Mouse (Mus musculus): Measurements from ENCODE around the gene Ap4b1. TPM values are rescaled to one million over a fixed set of nuclear protein-coding genes. Genes with fewer than 3 reads are reported as not detected.
"Not testable (repeated sequence)": the region's sequence is repeated elsewhere in the genome, so short reads cannot be mapped to it uniquely, and the experiment has no call there.

The Ap4b1 gene
- polyA plus RNA-seq, 1 experiment from 2014 or later = 16.3 TPM

GRCm38 (mm10) chr3:103809799-103810150, 455 bp downstream of the Ap4b1 start:
- Histone ChIP-seq H3K9me3 (replicated peaks; ENCODE audit: low read length) (no peaks in the 10 kb centered on the region), H3K27me3 (ENCODE audit: insufficient read depth, low read length) (no peaks in the 10 kb centered on the region), H3K4me3 (replicated peaks; ENCODE audit: low read depth, low read length) (peak overlapping the region; percentile 86), H3K36me3 (ENCODE audit: insufficient read depth, low read length) (peaks cover 16% of the 10 kb centered on the region), H3K9ac (ENCODE audit: low read depth, low read length) (peak overlapping the region; percentile 74), H3K4me2 (ENCODE audit: low read length) (peak overlapping the region; percentile 81), H3K4me1 (replicated peaks; ENCODE audit: insufficient read depth, low read length) (0 out of 2 replicates have a peak, but pooled peaks cover 8% of the 10 kb centered on the region), H3K27ac (peak overlapping the region; percentile 93)
- ATAC-seq (replicated peaks; ENCODE audit: low FRiP score, low read depth) (peak; percentile 23; the same call in 1 of the 2 replicates), DNase-seq (ENCODE audit: low spot score) (no peak)
- no peak for TF ChIP-seq CTCF (IDR thresholded peaks at IDR 0.05; ENCODE audit: low read depth)
- WGBS = 2% methylated on average over 14 of the region's 14 CpGs

- Histone ChIP-seq H3K9me3 (replicated peaks; ENCODE audit: low read length) (no peaks in the 10 kb centered on the region), H3K27me3 (ENCODE audit: insufficient read depth, low read length) (no peaks in the 10 kb centered on the region), H3K36me3 (ENCODE audit: insufficient read depth, low read length) (peaks cover 13% of the 10 kb centered on the region; the same call in 1 of the 2 replicates), H3K4me2 (ENCODE audit: low read length) (no peak overlapping the region), H3K4me3 (replicated peaks; ENCODE audit: low read depth, low read length) (no peak overlapping the region), H3K9ac (ENCODE audit: low read depth, low read length) (no peak overlapping the region), H3K4me1 (replicated peaks; ENCODE audit: insufficient read depth, low read length) (0 out of 2 replicates have a peak, but pooled peaks cover 8% of the 10 kb centered on the region), H3K27ac (no peak overlapping the region)
- TF ChIP-seq CTCF (IDR thresholded peaks at IDR 0.05; ENCODE audit: low read depth) = no peak
- ATAC-seq (replicated peaks; ENCODE audit: low FRiP score, low read depth) = no peak
- WGBS = 90% methylated on average over 6 of the region's 6 CpGs
- no peak for DNase-seq (ENCODE audit: low spot score)
These were observed 1.6 kb downstream of the Ap4b1 start for GRCm38 (mm10) chr3:103810967-103811366.

- Histone ChIP-seq H3K36me3 (ENCODE audit: insufficient read depth, low read length) (peaks cover 4% of the 10 kb centered on the region; the same call in 1 of the 2 replicates), H3K4me3 (replicated peaks; ENCODE audit: low read depth, low read length) (no peak overlapping the region), H3K27me3 (ENCODE audit: insufficient read depth, low read length) (no peaks in the 10 kb centered on the region), H3K4me2 (ENCODE audit: low read length) (no peak overlapping the region), H3K9ac (ENCODE audit: low read depth, low read length) (no peak overlapping the region), H3K27ac (no peak overlapping the region), H3K4me1 (replicated peaks; ENCODE audit: insufficient read depth, low read length) (no peaks in the 10 kb centered on the region), H3K9me3 (replicated peaks; ENCODE audit: low read length) (no peaks in the 10 kb centered on the region)
- DNase-seq (ENCODE audit: low spot score) (no peak), ATAC-seq (replicated peaks; ENCODE audit: low FRiP score, low read depth) (no peak)
- peak; percentile 45 for TF ChIP-seq CTCF (IDR thresholded peaks at IDR 0.05; ENCODE audit: low read depth)
These were observed 18.2 kb downstream of the Ap4b1 start for GRCm38 (mm10) chr3:103827548-103827947.

- WGBS = 76% methylated on average over 3 of the region's 3 CpGs
- ATAC-seq (replicated peaks; ENCODE audit: low FRiP score, low read depth) = no peak
- no peak for TF ChIP-seq CTCF (IDR thresholded peaks at IDR 0.05; ENCODE audit: low read depth)
These were observed 19.7 kb downstream of the Ap4b1 start for GRCm38 (mm10) chr3:103829036-103829435.

GRCm38 (mm10) chr3:103830681-103831080, 21.4 kb downstream of the Ap4b1 start:
- H3K27me3 ChIP-seq (ENCODE audit: insufficient read depth, low read length); H3K9me3 ChIP-seq (replicated peaks; ENCODE audit: low read length); H3K9ac ChIP-seq (ENCODE audit: low read depth, low read length); H3K4me3 ChIP-seq (replicated peaks; ENCODE audit: low read depth, low read length); ATAC-seq (replicated peaks; ENCODE audit: low FRiP score, low read depth); H3K4me2 ChIP-seq (ENCODE audit: low read length); H3K4me1 ChIP-seq (replicated peaks; ENCODE audit: insufficient read depth, low read length); H3K27ac ChIP-seq; H3K36me3 ChIP-seq (ENCODE audit: insufficient read depth, low read length): not testable (repeated sequence)
- DNase-seq (ENCODE audit: low spot score) = peak; percentile 34
- WGBS = 72% methylated on average over 1 of the region's 1 CpGs
- TF ChIP-seq CTCF (IDR thresholded peaks at IDR 0.05; ENCODE audit: low read depth) = peak; percentile 53

More at GRCm38 (mm10) chr3:103829036-103829435, 19.7 kb downstream of the Ap4b1 start:
- Histone ChIP-seq H3K4me1 (replicated peaks; ENCODE audit: insufficient read depth, low read length) (no peaks in the 10 kb centered on the region), H3K36me3 (ENCODE audit: insufficient read depth, low read length) (no peaks in the 10 kb centered on the region), H3K4me2 (ENCODE audit: low read length) (no peak overlapping the region), H3K27me3 (ENCODE audit: insufficient read depth, low read length) (no peaks in the 10 kb centered on the region), H3K9ac (ENCODE audit: low read depth, low read length) (no peak overlapping the region), H3K27ac (no peak overlapping the region), H3K9me3 (replicated peaks; ENCODE audit: low read length) (no peaks in the 10 kb centered on the region), H3K4me3 (replicated peaks; ENCODE audit: low read depth, low read length) (no peak overlapping the region)
- DNase-seq (ENCODE audit: low spot score) = no peak

- Histone ChIP-seq H3K4me1 (replicated peaks; ENCODE audit: insufficient read depth, low read length) (no peaks in the 10 kb centered on the region), H3K36me3 (ENCODE audit: insufficient read depth, low read length) (no peaks in the 10 kb centered on the region), H3K4me3 (replicated peaks; ENCODE audit: low read depth, low read length) (no peak overlapping the region), H3K27me3 (ENCODE audit: insufficient read depth, low read length) (no peaks in the 10 kb centered on the region), H3K9me3 (replicated peaks; ENCODE audit: low read length) (no peaks in the 10 kb centered on the region), H3K9ac (ENCODE audit: low read depth, low read length) (no peak overlapping the region), H3K27ac (no peak overlapping the region), H3K4me2 (ENCODE audit: low read length) (no peak overlapping the region)
- no peak for ATAC-seq (replicated peaks; ENCODE audit: low FRiP score, low read depth)
- TF ChIP-seq CTCF (IDR thresholded peaks at IDR 0.05; ENCODE audit: low read depth) = no peak
- WGBS = 77% methylated on average over 7 of the region's 7 CpGs
- no peak for DNase-seq (ENCODE audit: low spot score)
These were observed 21.8 kb downstream of the Ap4b1 start for GRCm38 (mm10) chr3:103831146-103831545.

- Histone ChIP-seq H3K9ac (ENCODE audit: low read depth, low read length) (no peak within 1 kb of the TSS), H3K4me1 (replicated peaks; ENCODE audit: insufficient read depth, low read length) (no peaks in the 10 kb centered on the region), H3K4me2 (ENCODE audit: low read length) (no peak within 1 kb of the TSS), H3K27me3 (ENCODE audit: insufficient read depth, low read length) (no peaks in the 10 kb centered on the region), H3K27ac (no peak within 1 kb of the TSS), H3K4me3 (replicated peaks; ENCODE audit: low read depth, low read length) (no peak within 1 kb of the TSS), H3K36me3 (ENCODE audit: insufficient read depth, low read length) (no peaks in the 10 kb centered on the region), H3K9me3 (replicated peaks; ENCODE audit: low read length) (no peaks in the 10 kb centered on the region)
- no peak for TF ChIP-seq CTCF (IDR thresholded peaks at IDR 0.05; ENCODE audit: low read depth)
- no peak for DNase-seq (ENCODE audit: low spot score)
- ATAC-seq (replicated peaks; ENCODE audit: low FRiP score, low read depth) = no peak
These were observed 23.1 kb downstream of the Ap4b1 start, which contains the start of gene Bcl2l15 for GRCm38 (mm10) chr3:103832426-103832825. Gene Bcl2l15, plus strand, starts transcription at chr3:103832601.
